Mouse (Mus musculus): Measurements from ENCODE around the gene Atp6v1e2. TPM values are rescaled to one million over a fixed set of nuclear protein-coding genes. Genes with fewer than 3 reads are reported as not detected.

Gene Atp6v1e2
- polyA plus RNA-seq, 1 experiment from 2014 or later: not detected

- WGBS: under 1% methylated on average over 24 of the region's 24 CpGs
- Histone ChIP-seq H3K27me3 (ENCODE audit: control insufficient read depth, insufficient read depth, low read length) (no peaks in the 10 kb centered on the region), H3K27ac (ENCODE audit: low read depth, low read length) (peak overlapping the region; percentile 91), H3K36me3 (ENCODE audit: control insufficient read depth, insufficient read depth, low read length) (no peaks in the 10 kb centered on the region), H3K4me3 (ENCODE audit: low read depth, low read length) (peak overlapping the region; percentile 49), H3K9ac (replicated peaks; ENCODE audit: low read depth, low read length) (peak overlapping the region; percentile 77), H3K4me2 (ENCODE audit: low read depth, low read length) (peak overlapping the region; percentile 67), H3K4me1 (ENCODE audit: control insufficient read depth, insufficient read depth, low read length) (peaks cover 21% of the 10 kb centered on the region), H3K9me3 (ENCODE audit: control insufficient read depth, low read length) (no peaks in the 10 kb centered on the region)
- peak; percentile 69 for ATAC-seq (ENCODE audit: low read depth)
Measured at GRCm38 (mm10) chr17:86962297-86962893, 14.7 kb upstream of the Atp6v1e2 start.

GRCm38 (mm10) chr17:86961301-86961841 is 13.7 kb upstream of the Atp6v1e2 start:
- H3K9ac ChIP-seq (replicated peaks; ENCODE audit: low read depth, low read length): no peak overlapping the region
- peaks cover 21% of the 10 kb centered on the region for H3K4me1 ChIP-seq (ENCODE audit: control insufficient read depth, insufficient read depth, low read length)
- H3K9me3 ChIP-seq (ENCODE audit: control insufficient read depth, low read length): no peaks in the 10 kb centered on the region
- 0 out of 2 replicates have a peak overlapping the region, but pooled peaks have one; percentile 10 for H3K27ac ChIP-seq (ENCODE audit: low read depth, low read length)
- no peaks in the 10 kb centered on the region for H3K27me3 ChIP-seq (ENCODE audit: control insufficient read depth, insufficient read depth, low read length)
- peak overlapping the region; percentile 67; the same call in 1 of the 2 replicates for H3K4me2 ChIP-seq (ENCODE audit: low read depth, low read length)
- no peak overlapping the region for H3K4me3 ChIP-seq (ENCODE audit: low read depth, low read length)
- no peak for ATAC-seq (ENCODE audit: low read depth)
- no peaks in the 10 kb centered on the region for H3K36me3 ChIP-seq (ENCODE audit: control insufficient read depth, insufficient read depth, low read length)
- WGBS: 66% methylated on average over 8 of the region's 8 CpGs

- no peak for ATAC-seq (ENCODE audit: low read depth)
- WGBS: 92% methylated on average over 14 of the region's 14 CpGs
Measured at GRCm38 (mm10) chr17:86957968-86958367, 10.3 kb upstream of the Atp6v1e2 start.

DNA sequence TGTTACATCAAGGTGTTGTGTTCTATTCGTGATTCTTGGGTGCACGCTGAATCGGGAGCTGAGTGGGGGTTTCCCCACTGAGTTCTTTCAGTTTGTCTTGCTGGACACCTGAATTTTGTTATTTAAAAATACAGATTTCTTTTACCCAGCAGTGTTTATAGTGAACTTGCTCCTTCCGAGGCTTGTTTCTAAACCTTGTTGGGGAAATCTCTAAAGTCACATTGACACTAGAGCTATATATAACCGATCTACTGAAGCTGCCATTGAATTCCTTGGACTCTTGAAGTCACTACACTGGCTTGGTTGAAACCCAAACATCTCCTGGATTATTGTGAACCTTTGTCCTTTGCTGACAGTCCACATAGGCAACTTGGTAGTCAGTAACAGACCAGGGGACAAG is 9.5 kb upstream of the Atp6v1e2 start:
- 95% methylated on average over 5 of the region's 5 CpGs for WGBS
- 0 out of 2 replicates have a peak, but pooled peaks cover 6% of the 10 kb centered on the region for H3K4me1 ChIP-seq (ENCODE audit: control insufficient read depth, insufficient read depth, low read length)

More at GRCm38 (mm10) chr17:86957968-86958367, 10.3 kb upstream of the Atp6v1e2 start:
- Histone ChIP-seq H3K9ac (replicated peaks; ENCODE audit: low read depth, low read length) (no peak overlapping the region), H3K27me3 (ENCODE audit: control insufficient read depth, insufficient read depth, low read length) (no peaks in the 10 kb centered on the region), H3K4me2 (ENCODE audit: low read depth, low read length) (no peak overlapping the region), H3K4me1 (ENCODE audit: control insufficient read depth, insufficient read depth, low read length) (0 out of 2 replicates have a peak, but pooled peaks cover 6% of the 10 kb centered on the region), H3K27ac (ENCODE audit: low read depth, low read length) (no peak overlapping the region), H3K9me3 (ENCODE audit: control insufficient read depth, low read length) (no peaks in the 10 kb centered on the region), H3K36me3 (ENCODE audit: control insufficient read depth, insufficient read depth, low read length) (no peaks in the 10 kb centered on the region), H3K4me3 (ENCODE audit: low read depth, low read length) (no peak overlapping the region)

DNA sequence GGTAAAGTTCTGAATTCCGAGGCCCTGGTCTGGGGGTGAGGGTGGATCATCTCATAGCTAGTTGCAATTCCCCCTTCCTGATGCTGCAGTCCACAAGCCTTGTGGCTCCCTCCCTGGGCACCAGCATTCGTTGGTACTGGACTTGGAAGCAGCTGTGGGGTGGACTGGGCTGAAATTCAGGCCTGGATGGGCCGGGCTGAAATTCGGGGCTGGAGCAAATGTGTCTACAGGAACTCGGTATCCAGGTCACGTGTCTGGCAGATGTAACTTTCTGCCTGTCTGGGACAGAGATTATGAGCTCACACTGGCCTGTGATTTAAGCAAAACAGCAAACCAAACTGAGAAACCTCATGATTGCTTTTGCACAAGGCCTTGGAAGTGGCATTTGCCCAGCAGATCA is 1.1 kb upstream of the Atp6v1e2 start:
- Histone ChIP-seq H3K36me3 (ENCODE audit: control insufficient read depth, insufficient read depth, low read length) (no peaks in the 10 kb centered on the region), H3K4me1 (ENCODE audit: control insufficient read depth, insufficient read depth, low read length) (no peaks in the 10 kb centered on the region), H3K4me2 (ENCODE audit: low read depth, low read length) (no peak overlapping the region), H3K27me3 (ENCODE audit: control insufficient read depth, insufficient read depth, low read length) (no peaks in the 10 kb centered on the region), H3K4me3 (ENCODE audit: low read depth, low read length) (no peak overlapping the region), H3K27ac (ENCODE audit: low read depth, low read length) (no peak overlapping the region), H3K9me3 (ENCODE audit: control insufficient read depth, low read length) (no peaks in the 10 kb centered on the region), H3K9ac (replicated peaks; ENCODE audit: low read depth, low read length) (no peak overlapping the region)
- 79% methylated on average over 6 of the region's 6 CpGs for WGBS
- no peak for ATAC-seq (ENCODE audit: low read depth)

More for the DNA sequence above, 9.5 kb upstream of the Atp6v1e2 start:
- Histone ChIP-seq H3K9me3 (ENCODE audit: control insufficient read depth, low read length) (no peaks in the 10 kb centered on the region), H3K36me3 (ENCODE audit: control insufficient read depth, insufficient read depth, low read length) (no peaks in the 10 kb centered on the region), H3K4me2 (ENCODE audit: low read depth, low read length) (no peak overlapping the region), H3K27ac (ENCODE audit: low read depth, low read length) (no peak overlapping the region), H3K4me3 (ENCODE audit: low read depth, low read length) (no peak overlapping the region), H3K27me3 (ENCODE audit: control insufficient read depth, insufficient read depth, low read length) (no peaks in the 10 kb centered on the region), H3K9ac (replicated peaks; ENCODE audit: low read depth, low read length) (no peak overlapping the region)
- ATAC-seq (ENCODE audit: low read depth): no peak

DNA sequence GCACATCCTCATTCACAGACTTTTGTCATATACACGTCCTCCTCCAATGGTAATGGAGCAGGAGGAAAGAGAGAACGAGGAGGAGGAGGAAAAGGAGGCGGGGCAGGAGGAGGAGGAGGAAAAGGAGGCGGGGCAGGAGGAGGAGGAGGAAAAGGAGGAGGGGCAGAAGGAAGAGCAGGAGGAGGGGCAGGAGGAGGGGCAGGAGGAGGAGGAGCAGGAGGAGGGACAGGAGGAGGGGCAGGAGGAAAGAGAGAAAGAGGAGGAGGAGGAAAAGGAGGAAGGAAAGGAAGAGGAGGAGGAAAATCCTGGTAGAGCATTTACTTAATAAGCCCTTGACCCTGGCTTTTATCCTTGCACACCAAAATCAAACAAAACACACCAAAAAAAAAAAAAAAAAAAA is 1.6 kb downstream of the Atp6v1e2 start:
- ATAC-seq (ENCODE audit: low read depth): no peak
- Histone ChIP-seq H3K36me3 (ENCODE audit: control insufficient read depth, insufficient read depth, low read length) (no peaks in the 10 kb centered on the region), H3K9me3 (ENCODE audit: control insufficient read depth, low read length) (no peaks in the 10 kb centered on the region), H3K4me2 (ENCODE audit: low read depth, low read length) (no peak overlapping the region), H3K4me3 (ENCODE audit: low read depth, low read length) (no peak overlapping the region), H3K4me1 (ENCODE audit: control insufficient read depth, insufficient read depth, low read length) (no peaks in the 10 kb centered on the region), H3K27ac (ENCODE audit: low read depth, low read length) (no peak overlapping the region), H3K27me3 (ENCODE audit: control insufficient read depth, insufficient read depth, low read length) (no peaks in the 10 kb centered on the region), H3K9ac (replicated peaks; ENCODE audit: low read depth, low read length) (no peak overlapping the region)
- 50% methylated on average over 4 of the region's 4 CpGs for WGBS

GRCm38 (mm10) chr17:86943158-86943557 is 4.5 kb downstream of the Atp6v1e2 start:
- no peak overlapping the region for H3K9ac ChIP-seq (replicated peaks; ENCODE audit: low read depth, low read length)
- H3K27ac ChIP-seq (ENCODE audit: low read depth, low read length): no peak overlapping the region
- H3K4me2 ChIP-seq (ENCODE audit: low read depth, low read length): no peak overlapping the region
- WGBS: 92% methylated on average over 6 of the region's 6 CpGs
- no peak overlapping the region for H3K4me3 ChIP-seq (ENCODE audit: low read depth, low read length)
- H3K9me3 ChIP-seq (ENCODE audit: control insufficient read depth, low read length): no peaks in the 10 kb centered on the region
- H3K4me1 ChIP-seq (ENCODE audit: control insufficient read depth, insufficient read depth, low read length): no peaks in the 10 kb centered on the region
- no peaks in the 10 kb centered on the region for H3K36me3 ChIP-seq (ENCODE audit: control insufficient read depth, insufficient read depth, low read length)
- H3K27me3 ChIP-seq (ENCODE audit: control insufficient read depth, insufficient read depth, low read length): no peaks in the 10 kb centered on the region
- ATAC-seq (ENCODE audit: low read depth): no peak

DNA sequence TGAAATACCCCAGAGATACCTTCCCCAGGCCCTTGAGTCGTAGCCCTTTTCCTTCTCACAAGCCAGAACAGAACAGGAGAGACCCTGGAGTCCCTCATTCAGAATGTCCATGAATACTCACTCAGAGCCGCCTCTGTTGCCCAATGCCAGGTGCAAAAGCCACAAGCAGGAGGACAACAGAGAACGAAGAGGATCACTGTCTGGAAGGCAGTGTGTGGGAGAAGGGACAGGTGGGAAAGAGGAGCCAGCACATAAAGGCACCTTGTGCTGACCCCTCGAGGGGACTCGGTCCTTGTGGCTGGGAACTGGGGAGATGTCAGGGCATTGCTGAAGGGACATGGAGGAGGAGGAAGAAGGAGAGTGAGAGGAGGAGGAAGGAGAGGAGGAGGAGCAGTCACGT is 5.6 kb downstream of the Atp6v1e2 start:
- no peaks in the 10 kb centered on the region for H3K27me3 ChIP-seq (ENCODE audit: control insufficient read depth, insufficient read depth, low read length)
- no peak for ATAC-seq (ENCODE audit: low read depth)
- H3K36me3 ChIP-seq (ENCODE audit: control insufficient read depth, insufficient read depth, low read length): no peaks in the 10 kb centered on the region
- no peak overlapping the region for H3K9ac ChIP-seq (replicated peaks; ENCODE audit: low read depth, low read length)
- no peak overlapping the region for H3K4me2 ChIP-seq (ENCODE audit: low read depth, low read length)
- H3K27ac ChIP-seq (ENCODE audit: low read depth, low read length): no peak overlapping the region
- no peak overlapping the region for H3K4me3 ChIP-seq (ENCODE audit: low read depth, low read length)
- H3K9me3 ChIP-seq (ENCODE audit: control insufficient read depth, low read length): no peaks in the 10 kb centered on the region
- 78% methylated on average over 6 of the region's 6 CpGs for WGBS
- no peaks in the 10 kb centered on the region for H3K4me1 ChIP-seq (ENCODE audit: control insufficient read depth, insufficient read depth, low read length)

GRCm38 (mm10) chr17:86938683-86939082 is 9.0 kb downstream of the Atp6v1e2 start:
- Histone ChIP-seq H3K27ac (ENCODE audit: low read depth, low read length) (no peak overlapping the region), H3K9ac (replicated peaks; ENCODE audit: low read depth, low read length) (no peak overlapping the region), H3K4me2 (ENCODE audit: low read depth, low read length) (no peak overlapping the region), H3K4me3 (ENCODE audit: low read depth, low read length) (no peak overlapping the region), H3K36me3 (ENCODE audit: control insufficient read depth, insufficient read depth, low read length) (no peaks in the 10 kb centered on the region), H3K9me3 (ENCODE audit: control insufficient read depth, low read length) (no peaks in the 10 kb centered on the region), H3K27me3 (ENCODE audit: control insufficient read depth, insufficient read depth, low read length) (no peaks in the 10 kb centered on the region), H3K4me1 (ENCODE audit: control insufficient read depth, insufficient read depth, low read length) (no peaks in the 10 kb centered on the region)
- no peak for ATAC-seq (ENCODE audit: low read depth)
- WGBS: 72% methylated on average over 7 of the region's 7 CpGs
